Mouse (Mus musculus) E14TG2a.4 (cell line): ENCODE data around the gene Flad1.
A peak's percentile ranks its signal among the peaks of the same experiment; 100 is the strongest.

Experiments used
- H3K27me3 ChIP-seq: 2 replicates; pipeline ENCODE4 v1.6.1; 2014; ENCODE audit warnings: low read length, control low read depth; ENCODE audit not compliant: insufficient read depth
- H3K36me3 ChIP-seq: 2 replicates; pipeline ENCODE4 v1.6.1; 2014; ENCODE audit warnings: low read length, control low read depth; ENCODE audit not compliant: insufficient read depth
- H3K4me1 ChIP-seq: replicated peaks from 2 replicates; pipeline ENCODE4 v1.6.1; 2014; ENCODE audit warnings: low read depth, low read length, control low read depth
- H3K4me3 ChIP-seq: replicated peaks from 2 replicates; pipeline ENCODE4 v1.5.1; 2014; ENCODE audit warnings: mild to moderate bottlenecking, low read length
- H3K9me3 ChIP-seq: 2 replicates; pipeline ENCODE4 v1.6.1; 2014; ENCODE audit warnings: low read length, control low read depth
- CTCF ChIP-seq: conservative IDR thresholded peaks from 2 replicates; pipeline ENCODE4 v1.5.1; 2014; ENCODE audit warnings: low read length
- NANOG ChIP-seq: IDR thresholded peaks from 2 replicates; pipeline ENCODE4 v1.6.1; 2014; ENCODE audit warnings: borderline replicate concordance, low read length, mixed read lengths
- POU5F1 ChIP-seq: IDR thresholded peaks from 2 replicates; pipeline ENCODE4 v1.6.1; 2014; ENCODE audit warnings: low read length, borderline replicate concordance

Flad1 gene

GRCm38 (mm10) chr3:89356029-89356428 is 55.6 kb downstream of the Flad1 start:
- Histone ChIP-seq H3K27me3 (peaks cover 75% of the 10 kb centered on the region), H3K9me3 (no peaks in the 10 kb centered on the region), H3K4me3 (peak overlapping the region; percentile 48; the same call in 1 of the 2 replicates), H3K36me3 (no peaks in the 10 kb centered on the region), H3K4me1 (peaks cover 44% of the 10 kb centered on the region)
- TF ChIP-seq CTCF (no peak), POU5F1 (no peak), NANOG (no peak)

GRCm38 (mm10) chr3:89355512-89355902 is 56.2 kb downstream of the Flad1 start:
- Histone ChIP-seq H3K4me3 (no peak overlapping the region), H3K27me3 (peaks cover 80% of the 10 kb centered on the region), H3K36me3 (no peaks in the 10 kb centered on the region), H3K4me1 (peaks cover 47% of the 10 kb centered on the region), H3K9me3 (no peaks in the 10 kb centered on the region)
- TF ChIP-seq POU5F1 = no peak
- no peak for TF ChIP-seq CTCF
- TF ChIP-seq NANOG = no peak

- Histone ChIP-seq H3K4me3 (no peak overlapping the region), H3K4me1 (peaks cover 52% of the 10 kb centered on the region), H3K9me3 (no peaks in the 10 kb centered on the region), H3K36me3 (no peaks in the 10 kb centered on the region), H3K27me3 (peaks cover 86% of the 10 kb centered on the region)
- TF ChIP-seq POU5F1 (no peak), CTCF (peak; percentile 98), NANOG (no peak)
These were observed 56.7 kb downstream of the Flad1 start for GRCm38 (mm10) chr3:89354816-89355511.

- Histone ChIP-seq H3K27me3 (peaks cover 81% of the 10 kb centered on the region), H3K9me3 (no peaks in the 10 kb centered on the region), H3K36me3 (peaks cover 19% of the 10 kb centered on the region), H3K4me1 (peaks cover 58% of the 10 kb centered on the region), H3K4me3 (no peak overlapping the region)
- no peak for TF ChIP-seq POU5F1
- no peak for TF ChIP-seq CTCF
These were observed 60.4 kb downstream of the Flad1 start for GRCm38 (mm10) chr3:89351271-89351670.
